Mouse (Mus musculus) CH12F3 (cell line): Measurements from ENCODE around the gene Mau2.

ENCODE experiments used
- in situ Hi-C: fragments of 300-500 bp; cut with MboI; formaldehyde crosslinking; loops from 2 replicates; pipeline ENCODE4 v1.14.3; 2020; ENCODE audit warnings: low sequenced_read_pairs

Mau2 gene

DNA sequence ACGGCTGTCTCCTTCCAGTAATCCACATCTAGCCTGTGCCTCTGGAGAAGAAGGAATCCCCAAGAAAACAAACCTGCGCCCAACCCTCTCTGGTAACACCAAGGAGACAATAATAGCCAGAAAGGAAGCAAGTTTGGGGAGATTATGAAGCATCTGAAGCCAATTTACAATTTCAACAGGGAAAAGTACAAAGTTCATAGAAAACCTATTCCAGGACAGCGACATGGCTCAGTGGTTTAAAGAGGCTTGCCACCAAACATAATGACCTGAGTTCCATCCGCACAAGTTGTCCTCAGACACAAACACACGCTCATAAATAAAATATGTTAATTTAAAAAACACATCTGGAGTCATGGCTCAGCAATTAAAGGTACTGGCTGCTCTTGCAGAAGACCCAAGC lies 67.7 kb downstream of the Mau2 start:
- in situ Hi-C loops: no loop called here

DNA sequence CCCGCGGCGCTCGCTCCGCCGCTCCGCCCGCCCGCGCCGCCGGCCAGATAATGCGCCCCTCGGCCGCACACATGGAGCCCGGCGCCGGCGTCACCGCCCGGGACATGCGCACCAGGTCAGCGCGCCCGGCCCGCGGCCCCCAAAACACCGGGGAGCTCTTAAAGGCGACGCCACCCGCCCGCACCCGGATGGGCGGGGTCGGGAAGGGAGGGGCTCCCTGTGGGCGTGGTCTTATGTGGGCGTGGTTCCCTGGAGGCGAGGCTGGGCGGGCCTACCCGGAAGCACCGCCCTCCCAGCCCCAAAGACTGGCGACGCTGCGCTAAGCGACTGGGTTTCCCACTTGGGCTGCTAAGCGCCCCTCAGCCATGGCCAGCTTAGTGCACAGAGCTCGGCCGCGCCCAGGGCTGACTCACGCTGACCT lies 68.3 kb downstream of the Mau2 start:
- in situ Hi-C loops: no loop called here

DNA sequence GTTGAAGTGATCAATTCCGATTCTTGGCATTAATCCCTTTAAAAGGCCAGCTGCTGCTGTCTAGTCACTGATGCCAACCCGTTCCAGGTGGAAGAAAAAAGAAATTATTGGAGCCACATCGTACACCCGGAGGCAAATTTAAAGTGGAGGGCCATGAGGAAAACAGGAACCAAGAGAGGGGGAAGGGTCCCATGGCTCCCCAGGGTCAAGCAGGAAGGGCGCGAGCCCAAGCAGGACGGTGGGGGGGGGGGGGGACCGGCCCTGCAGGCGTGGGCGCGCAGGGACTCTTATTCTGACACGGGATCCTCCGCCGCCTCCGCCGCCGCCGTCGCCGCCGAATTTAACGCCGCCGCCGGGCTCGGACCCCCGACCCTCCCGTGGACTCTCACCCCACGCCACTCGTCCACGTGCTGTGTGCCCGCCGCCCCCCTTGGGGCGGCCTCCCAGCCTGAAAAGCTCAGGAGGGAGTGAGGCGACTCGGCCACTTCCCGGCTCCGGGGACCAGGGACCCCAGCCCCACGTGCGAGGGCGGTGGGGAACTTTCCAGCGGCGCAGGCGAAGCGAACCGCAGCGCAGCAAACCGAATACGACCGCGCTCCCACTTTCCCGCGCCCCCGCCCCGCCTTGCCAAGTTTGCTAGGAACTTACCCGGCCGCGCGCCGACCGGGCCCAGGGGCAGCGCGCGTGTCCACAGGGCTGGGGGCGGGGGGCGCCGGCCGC lies 68.9 kb downstream of the Mau2 start:
- in situ Hi-C loops: no loop called here

DNA sequence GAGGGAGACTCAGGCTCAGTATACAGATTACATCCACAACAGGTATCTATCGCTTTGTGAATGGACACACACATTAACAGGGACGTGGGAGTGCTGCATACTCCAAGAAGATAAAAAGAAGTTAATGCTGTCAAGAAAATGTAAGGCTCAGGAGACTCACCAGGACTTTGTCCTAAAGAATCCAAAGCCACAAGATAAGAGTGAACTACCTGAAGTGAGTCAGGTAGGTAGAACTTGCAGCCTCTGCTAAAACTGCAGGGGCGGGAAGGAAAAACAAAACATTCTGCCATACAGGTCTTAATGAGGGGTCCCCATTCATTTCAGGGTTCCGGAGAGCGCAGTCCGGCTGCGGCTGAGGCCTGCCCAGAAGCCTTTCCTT lies 69.5 kb downstream of the Mau2 start:
- in situ Hi-C loops: no loop called here

DNA sequence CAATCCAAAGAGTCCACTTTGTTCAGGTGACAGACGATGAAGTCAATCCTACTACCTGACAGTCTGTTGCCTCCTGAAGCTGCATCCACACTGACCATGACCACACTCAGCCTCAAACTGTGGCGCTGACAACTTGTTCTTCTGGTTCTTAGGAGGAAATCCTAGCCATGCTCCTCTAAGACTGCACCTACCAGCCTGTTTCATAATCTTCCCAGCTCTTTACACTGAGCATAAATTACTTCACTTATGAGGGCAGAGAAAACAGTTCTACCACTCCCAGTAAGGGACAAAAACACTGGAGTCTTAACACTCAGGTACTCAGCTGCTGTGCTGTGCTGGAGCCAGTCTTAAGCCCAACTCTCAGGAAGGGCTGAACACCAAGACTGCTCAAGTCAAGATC lies 71.7 kb downstream of the Mau2 start:
- in situ Hi-C loops: no loop called here

DNA sequence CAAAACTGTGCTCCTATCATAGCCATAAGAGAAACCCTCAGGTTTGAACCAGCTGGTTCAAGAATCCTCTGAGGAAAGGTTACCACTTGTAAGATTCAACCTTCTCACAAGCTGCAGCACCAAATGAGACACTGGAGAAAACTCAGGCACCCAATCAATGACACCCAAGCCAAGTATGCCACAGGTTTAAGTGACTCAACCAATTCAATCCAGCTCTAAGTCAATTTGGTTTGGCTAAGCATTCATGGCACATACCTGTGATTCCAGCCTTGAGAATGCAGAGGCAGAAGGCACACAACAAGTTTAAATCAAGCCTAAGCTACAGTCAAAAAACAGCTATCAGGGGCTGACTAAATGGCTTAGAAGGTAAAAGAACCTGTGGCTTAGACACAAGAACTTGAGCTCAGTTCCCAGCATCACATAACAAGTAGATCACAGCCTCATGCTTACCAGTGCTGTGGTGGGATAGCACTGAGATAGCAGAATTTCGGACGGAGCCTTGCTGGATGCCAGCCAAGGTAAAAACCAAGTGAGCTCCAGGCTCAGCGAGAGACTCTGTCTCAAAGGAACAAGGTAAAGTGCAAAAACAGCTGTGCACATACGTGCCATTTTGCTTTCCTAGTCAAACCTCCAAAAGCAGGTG lies 75.1 kb downstream of the Mau2 start:
- in situ Hi-C loops: no loop called here
